Mouse (Mus musculus) embryonic fibroblast, embryonic 13.5 days (primary cell): ENCODE results near the gene Fam178b. TPM values are rescaled to one million over a fixed set of nuclear protein-coding genes. Genes with fewer than 3 reads are reported as not detected.

Experiments used
- H3K27ac ChIP-seq: 2 replicates; pipeline ENCODE4 v1.5.1; 2012; ENCODE audit warnings: low read length, control low read depth, inconsistent platforms; ENCODE audit not compliant: insufficient read depth
- H3K4me1 ChIP-seq: 2 replicates; pipeline ENCODE4 v1.6.1; 2011; ENCODE audit warnings: low read length; ENCODE audit not compliant: control insufficient read depth, insufficient read depth
- H3K4me3 ChIP-seq: 2 replicates; pipeline ENCODE4 v1.5.1; 2011; ENCODE audit warnings: mild to moderate bottlenecking, control low read depth, low read length; ENCODE audit not compliant: insufficient read depth
- CTCF ChIP-seq: IDR thresholded peaks from 2 replicates; pipeline ENCODE4 v1.5.1; 2011; ENCODE audit warnings: mild to moderate bottlenecking, control low read depth, low read length, moderate library complexity, borderline replicate concordance; ENCODE audit not compliant: insufficient read depth
- POLR2A ChIP-seq: IDR thresholded peaks from 2 replicates; pipeline ENCODE4 v1.6.1; 2011; ENCODE audit warnings: low read depth, mild to moderate bottlenecking, control low read depth, low read length, moderate library complexity
- polyA plus RNA-seq: library from polyadenylated mRNA; stranded (reverse); fragments of >200 nt; gene quantifications from 2 replicates; pipeline ENCODE4 v1.2.4, GENCODE M21; 2011; ENCODE audit warnings: low read depth; ENCODE audit not compliant: missing spikeins, insufficient read length

The Fam178b gene
- polyA plus RNA-seq, 1 experiment = not detected

DNA sequence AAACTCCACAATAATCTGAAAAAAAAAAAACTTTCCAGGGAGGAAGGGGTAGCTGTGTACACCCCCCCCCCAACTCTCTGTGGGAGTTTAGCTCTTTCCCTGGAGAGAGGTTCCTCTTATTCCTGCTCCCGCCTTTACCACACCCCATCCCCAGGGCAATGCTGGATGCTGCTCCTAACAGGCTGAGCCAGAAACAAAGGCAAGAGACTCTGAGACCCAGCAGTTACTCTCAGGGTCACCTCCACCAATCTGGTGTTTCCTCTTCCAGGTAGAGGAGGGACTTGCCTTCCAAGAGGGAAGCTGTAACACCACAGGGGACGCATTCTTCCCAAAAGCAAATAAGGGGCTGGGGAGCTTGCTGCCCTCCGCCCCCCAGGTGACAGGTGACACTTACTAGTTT is 24.8 kb upstream of the Fam178b start:
- Histone ChIP-seq H3K4me1 (peaks cover 5% of the 10 kb centered on the region), H3K27ac (no peak overlapping the region), H3K4me3 (no peak overlapping the region)
- TF ChIP-seq POLR2A = no peak
- no peak for TF ChIP-seq CTCF

DNA sequence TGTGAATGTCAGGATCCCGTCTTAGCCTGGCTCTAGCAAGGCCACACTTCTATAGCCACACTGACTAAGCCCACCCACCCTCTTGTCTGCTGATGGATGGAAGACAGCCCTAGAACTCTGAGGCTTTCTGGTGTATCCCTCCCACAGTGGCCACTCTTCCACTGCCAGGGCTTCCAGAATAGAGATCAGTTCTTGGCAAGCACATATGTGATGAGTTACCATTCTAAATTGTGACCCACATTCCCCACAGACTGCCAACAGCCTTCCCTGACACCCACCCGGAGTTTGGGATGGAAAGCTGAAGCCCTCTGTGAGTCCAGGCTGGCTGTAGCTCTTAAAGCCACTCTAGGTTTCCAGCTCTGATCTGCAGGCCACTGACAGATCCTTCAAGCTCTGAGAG is 24.2 kb upstream of the Fam178b start:
- Histone ChIP-seq H3K27ac (no peak overlapping the region), H3K4me1 (peaks cover 5% of the 10 kb centered on the region), H3K4me3 (no peak overlapping the region)
- TF ChIP-seq POLR2A (no peak), CTCF (no peak)

- TF ChIP-seq CTCF (no peak), POLR2A (no peak)
- H3K27ac ChIP-seq = no peak overlapping the region
- H3K4me1 ChIP-seq = no peaks in the 10 kb centered on the region
- H3K4me3 ChIP-seq = no peak overlapping the region
Observed at GRCm38 (mm10) chr1:36697030-36697429, 14.0 kb upstream of the Fam178b start.

DNA sequence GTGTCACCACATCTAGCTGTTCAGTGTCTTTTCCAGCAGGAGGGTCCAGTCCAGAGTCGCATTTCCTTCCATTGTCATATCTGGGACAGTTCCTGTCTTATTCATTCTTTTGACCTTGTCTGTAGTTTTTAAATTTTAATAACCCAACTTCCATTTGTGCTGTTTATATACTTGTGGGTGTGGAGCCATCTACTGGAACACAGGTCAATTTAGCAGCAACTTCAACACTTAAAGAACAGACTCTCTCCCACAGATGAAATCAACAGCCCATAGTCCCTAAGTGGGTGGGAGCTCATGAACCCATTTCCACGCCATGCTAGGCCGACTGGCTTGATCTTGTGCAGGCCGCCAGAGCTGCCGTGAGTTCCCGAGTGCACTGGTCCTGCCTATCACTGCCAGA is 13.4 kb upstream of the Fam178b start:
- TF ChIP-seq POLR2A (no peak), CTCF (no peak)

GRCm38 (mm10) chr1:36694871-36695270 is 11.9 kb upstream of the Fam178b start:
- TF ChIP-seq CTCF = no peak
- TF ChIP-seq POLR2A = no peak
- no peak overlapping the region for H3K27ac ChIP-seq
- H3K4me1 ChIP-seq = no peaks in the 10 kb centered on the region
- H3K4me3 ChIP-seq = no peak overlapping the region

More for the DNA sequence above, 13.4 kb upstream of the Fam178b start:
- H3K4me1 ChIP-seq = no peaks in the 10 kb centered on the region
- H3K27ac ChIP-seq = no peak overlapping the region
- H3K4me3 ChIP-seq = no peak overlapping the region

DNA sequence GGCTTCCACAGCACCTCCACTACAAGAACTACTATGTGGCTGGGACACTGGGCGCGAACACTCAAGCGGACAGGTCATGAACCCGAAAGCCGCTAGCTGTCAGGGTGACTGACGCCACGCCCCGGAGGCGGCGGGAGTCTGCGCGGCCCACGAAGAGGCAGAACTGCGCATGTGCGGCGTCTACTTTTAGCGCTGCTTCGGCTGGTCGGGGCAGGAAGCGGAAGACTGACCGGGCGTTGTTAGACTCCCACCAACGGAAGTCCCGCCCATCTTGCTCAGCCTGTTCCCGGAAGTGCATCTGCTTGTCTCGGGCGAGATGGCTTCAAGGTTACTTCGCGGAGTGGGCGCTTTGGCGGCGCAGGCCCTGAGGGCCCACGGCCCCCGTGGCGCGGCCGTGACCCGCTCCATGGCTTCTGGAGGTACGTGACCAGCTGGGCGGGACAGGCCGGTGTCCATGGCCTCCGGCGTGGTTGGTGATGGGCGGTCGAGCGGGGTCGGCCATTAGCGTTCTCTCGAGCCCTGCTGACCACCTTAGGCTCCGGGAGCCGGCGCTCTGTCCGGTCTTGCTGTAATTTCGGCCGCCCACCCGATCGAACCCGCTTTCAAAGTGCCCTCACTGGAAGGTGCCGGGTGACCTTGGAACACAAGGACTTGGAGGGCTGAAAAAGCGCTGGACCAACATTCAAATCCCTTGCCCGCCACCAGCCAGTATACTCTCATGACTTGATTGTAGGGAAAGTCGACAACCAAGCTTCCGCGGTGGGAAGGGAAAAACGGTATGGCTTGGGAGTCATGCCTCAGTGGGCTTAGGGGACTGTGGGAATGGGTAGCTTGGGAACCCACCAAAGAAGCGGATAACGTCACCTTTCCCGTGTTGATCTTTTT is 8.5 kb upstream of the Fam178b start, which contains the start of gene Cox5b:
Gene Cox5b, plus strand, starts transcription at position 179 of the 885 bp plus-strand sequence.
- Histone ChIP-seq H3K4me1 (no peaks in the 10 kb centered on the region), H3K27ac (no peak within 1 kb of the TSS), H3K4me3 (peak within 1 kb of the TSS; percentile 63)
- TF ChIP-seq CTCF (no peak), POLR2A (peak; percentile 74)

- TF ChIP-seq POLR2A = no peak
- no peak for TF ChIP-seq CTCF
- Histone ChIP-seq H3K27ac (no peak overlapping the region), H3K4me1 (no peaks in the 10 kb centered on the region), H3K4me3 (peak overlapping the region; percentile 17; the same call in 1 of the 2 replicates)
Observed at GRCm38 (mm10) chr1:36690671-36691235, 7.8 kb upstream of the Fam178b start.

- TF ChIP-seq POLR2A (no peak), CTCF (peak; percentile 67; the same call in 1 of the 2 replicates)
Observed at GRCm38 (mm10) chr1:36683810-36684467, 956 bp upstream of the Fam178b start.

GRCm38 (mm10) chr1:36680893-36681292 is 2.1 kb downstream of the Fam178b start:
- Histone ChIP-seq H3K4me1 (no peaks in the 10 kb centered on the region), H3K27ac (no peak overlapping the region), H3K4me3 (no peak overlapping the region)
- TF ChIP-seq POLR2A (no peak), CTCF (no peak)

More at GRCm38 (mm10) chr1:36683810-36684467, 956 bp upstream of the Fam178b start:
- Histone ChIP-seq H3K27ac (no peak overlapping the region), H3K4me1 (no peaks in the 10 kb centered on the region), H3K4me3 (no peak overlapping the region)
